Mouse (Mus musculus) brain, embryonic 14.5 days (tissue): Measurements from ENCODE around the gene 4930596D02Rik. TPM values are rescaled to one million over a fixed set of nuclear protein-coding genes. Genes with fewer than 3 reads are reported as not detected.

Experiments used
- DNase-seq: peaks from one replicate; pipeline ENCODE4 v3.0.0-alpha.2; 2011; ENCODE audit warnings: low read depth
- CTCF ChIP-seq: fragments of 200-500 bp; IDR thresholded peaks from 2 replicates; pipeline ENCODE4 v1.5.1; 2012; ENCODE audit warnings: inconsistent platforms, mild to moderate bottlenecking, moderate library complexity, borderline replicate concordance; ENCODE audit not compliant: insufficient read depth, insufficient read length; ENCODE audit errors: extremely low read depth
- POLR2A ChIP-seq: fragments of 200-500 bp; IDR thresholded peaks from 2 replicates; pipeline ENCODE4 v1.6.1; 2012; ENCODE audit warnings: mild to moderate bottlenecking, inconsistent platforms, borderline replicate concordance; ENCODE audit not compliant: poor library complexity, insufficient read depth, insufficient read length, severe bottlenecking; ENCODE audit errors: extremely low read depth
- polyA plus RNA-seq: library from polyadenylated mRNA; depleted of rRNA; stranded (reverse); fragments of >200 nt; gene quantifications from 2 replicates; pipeline ENCODE4 v1.2.3, GENCODE M21; 2012; rRNA removed

Gene 4930596D02Rik
- not detected in 2 replicates for polyA plus RNA-seq

DNA sequence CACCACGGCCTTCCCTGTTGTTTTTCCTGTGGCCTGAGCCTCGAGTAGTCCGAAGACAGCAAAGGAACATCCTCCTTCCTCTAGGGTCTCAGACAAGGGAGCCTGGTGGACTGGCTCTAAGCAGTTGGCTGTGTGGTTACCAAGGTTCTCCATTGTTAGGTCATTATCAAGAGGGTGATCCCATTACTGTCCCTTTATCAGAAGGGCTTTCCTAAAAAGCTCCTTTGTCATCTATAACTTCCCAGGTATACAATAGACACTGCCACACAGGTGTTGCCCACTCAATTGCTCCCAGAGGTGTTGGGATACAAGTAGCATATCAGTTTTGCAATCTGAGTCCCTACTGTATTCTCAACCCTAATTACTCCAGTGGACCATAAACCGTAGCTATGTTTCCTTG is at the start of gene 4930596D02Rik:
Gene 4930596D02Rik, minus strand, starts transcription at position 101 of the 400 bp plus-strand sequence.
- DNase-seq, result no peak
- TF ChIP-seq POLR2A, result no peak

DNA sequence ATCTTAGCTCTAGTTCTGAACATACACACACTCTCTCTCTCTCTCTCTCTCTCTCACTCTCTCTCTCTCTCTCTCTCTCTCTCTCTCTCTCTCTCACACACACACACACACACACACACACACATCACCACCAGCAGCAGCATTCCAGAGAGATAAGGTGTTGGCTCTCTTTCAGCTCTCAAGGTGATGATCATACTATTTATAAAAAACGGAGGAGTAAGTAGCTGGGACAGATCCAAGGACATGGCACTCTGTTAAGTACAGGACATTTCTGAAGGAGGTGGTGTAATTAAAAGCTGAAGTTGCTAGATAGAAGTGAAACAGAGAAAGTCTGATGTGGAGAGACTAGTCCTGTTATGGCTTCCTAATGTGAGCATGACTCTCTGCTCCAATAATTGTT is 41.5 kb upstream of the 4930596D02Rik start:
- DNase-seq, result no peak
- TF ChIP-seq CTCF (no peak), POLR2A (no peak)

DNA sequence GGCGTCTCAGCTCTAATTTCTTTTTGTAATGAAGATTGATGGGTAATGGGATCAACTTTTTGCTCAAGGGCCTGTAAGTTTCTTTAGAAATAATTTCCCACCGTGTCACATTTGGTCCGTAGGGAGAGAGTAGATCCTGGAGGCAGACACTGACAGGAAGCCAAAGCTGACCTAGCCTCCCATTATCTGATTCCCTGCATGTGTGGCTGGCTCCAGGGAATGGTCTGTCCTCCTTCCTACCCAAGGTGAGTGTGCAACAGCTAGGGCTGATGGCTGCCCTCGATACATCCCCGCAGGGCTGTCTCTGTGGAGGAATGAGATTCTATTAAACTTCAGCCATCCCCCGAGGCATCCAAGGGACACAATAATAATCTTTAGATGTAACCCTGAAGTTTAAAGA is 33.5 kb upstream of the 4930596D02Rik start:
- DNase-seq, result no peak
- TF ChIP-seq POLR2A (no peak), CTCF (no peak)

DNA sequence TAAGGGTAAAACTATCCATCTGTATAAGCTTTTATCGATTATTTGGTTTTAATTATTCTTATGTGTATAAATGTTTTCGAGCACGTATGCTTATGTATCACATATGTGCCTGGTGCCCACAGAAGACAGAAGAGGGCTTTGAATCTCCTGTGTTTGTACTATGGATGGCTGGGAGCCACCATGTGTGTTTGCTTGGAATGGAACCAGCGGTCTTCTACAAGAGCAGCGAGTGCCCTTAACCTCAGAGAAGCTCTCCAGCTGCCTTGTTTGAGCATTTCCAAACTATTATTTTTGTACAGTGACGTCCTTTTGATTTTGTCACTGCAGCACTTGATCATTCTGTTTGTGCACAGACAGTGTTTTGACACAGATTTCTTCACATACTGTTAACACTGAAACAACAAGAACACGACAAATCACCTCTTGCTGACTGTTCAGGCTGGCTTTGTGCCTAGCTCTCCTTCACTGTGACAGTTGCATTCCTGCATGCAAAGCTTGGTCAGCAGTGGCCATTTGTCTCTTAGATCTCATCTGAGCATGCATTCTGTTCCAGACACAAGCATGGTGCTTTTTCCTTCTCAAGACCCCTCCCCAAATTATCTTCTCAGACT is 30.4 kb upstream of the 4930596D02Rik start:
- DNase-seq, result peak; percentile 73
- TF ChIP-seq CTCF (no peak), POLR2A (no peak)

DNA sequence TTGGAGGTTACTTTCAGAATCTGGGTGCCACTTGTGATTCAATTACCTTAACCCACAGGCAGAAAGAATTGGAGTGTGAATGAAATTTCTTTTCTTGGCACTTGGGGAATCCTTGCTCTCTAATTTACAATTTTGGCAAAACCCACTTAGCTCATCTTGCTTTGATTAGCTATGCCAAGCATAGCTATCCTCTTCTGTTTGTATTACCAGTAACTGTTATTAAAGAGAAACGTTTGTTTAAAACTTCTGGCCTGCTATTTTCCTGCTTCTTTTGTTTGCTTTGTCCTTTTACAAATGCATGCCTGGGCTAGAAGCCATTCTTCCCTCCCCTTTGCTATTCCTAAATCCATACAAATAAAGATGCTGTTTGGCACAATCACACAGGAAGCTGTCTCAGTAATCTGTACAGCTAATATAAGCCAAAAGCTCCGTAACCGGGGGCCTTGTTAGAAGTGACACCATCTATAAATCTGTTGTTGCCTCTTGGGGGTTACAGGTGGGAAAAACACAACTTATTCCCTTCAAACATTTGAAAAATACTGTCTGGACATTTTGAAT is 19.0 kb downstream of the 4930596D02Rik start:
- TF ChIP-seq CTCF (no peak), POLR2A (no peak)
- DNase-seq, result peak; percentile 80

DNA sequence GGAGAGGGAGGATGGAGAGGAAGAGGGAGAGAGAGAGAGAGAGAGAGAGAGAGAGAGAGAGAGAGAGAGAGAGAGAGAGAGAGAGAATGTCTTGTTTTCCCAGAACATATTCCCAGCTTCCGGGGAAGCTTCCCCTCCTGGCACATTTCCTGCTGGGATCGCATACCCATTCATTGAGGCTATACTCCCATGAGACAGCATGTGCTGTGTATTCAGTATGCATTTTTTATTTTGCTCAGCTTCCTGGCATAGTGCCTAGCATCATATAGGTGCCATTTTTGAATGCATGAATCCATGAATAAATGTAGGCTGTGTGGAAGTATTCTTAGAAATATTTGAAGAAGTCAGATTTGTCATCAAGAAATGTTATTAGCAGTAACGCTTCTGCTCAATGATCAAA is 31.7 kb downstream of the 4930596D02Rik start:
- peak; percentile 67 for DNase-seq

DNA sequence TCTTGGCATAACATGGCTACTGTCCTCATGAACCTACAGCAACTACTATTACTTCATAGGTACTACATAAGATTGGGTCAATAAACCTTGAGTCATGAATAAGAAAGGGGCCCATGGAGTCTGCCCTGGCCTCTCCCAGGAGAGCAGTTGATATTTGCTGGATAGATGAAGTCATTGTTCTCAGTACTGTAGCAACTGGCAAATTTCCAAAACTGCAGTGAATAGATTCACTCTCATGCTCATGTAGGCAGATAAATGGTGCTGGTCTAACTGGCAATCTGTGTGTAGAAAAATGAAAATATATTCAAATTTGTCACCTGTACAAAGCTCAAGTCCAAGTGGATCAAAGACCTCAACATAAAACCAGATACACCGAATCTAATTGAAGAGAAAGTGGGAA is 38.5 kb downstream of the 4930596D02Rik start:
- DNase-seq, result peak; percentile 32
- TF ChIP-seq CTCF, result no peak
- no peak for TF ChIP-seq POLR2A

More for the DNA sequence above, 31.7 kb downstream of the 4930596D02Rik start:
- TF ChIP-seq POLR2A, result no peak
- no peak for TF ChIP-seq CTCF
